Mouse (Mus musculus): ENCODE data around the gene Tnik.

- no peak for TF ChIP-seq CTCF (IDR thresholded peaks at IDR 0.05; ENCODE audit: low read depth, low read length)
- no peak for TF ChIP-seq POLR2A (IDR thresholded peaks at IDR 0.05; ENCODE audit: insufficient read depth, low read length)
Observed at GRCm38 (mm10) chr3:28350147-28350801, 87.3 kb downstream of the Tnik start.
